Mouse (Mus musculus): ENCODE measurements around the gene Zdhhc12. TPM values are rescaled to one million over a fixed set of nuclear protein-coding genes. Genes with fewer than 3 reads are reported as not detected.
A peak's percentile ranks its signal among the peaks of the same experiment; 100 is the strongest.
"Not testable (repeated sequence)": the region's sequence is repeated elsewhere in the genome, so short reads cannot be mapped to it uniquely, and the experiment has no call there.

Zdhhc12 gene
- total RNA-seq, 2 experiments from 2014 or later: 13.0 to 14.1 TPM

GRCm38 (mm10) chr2:30067962-30068361 lies 25.5 kb downstream of the Zdhhc12 start:
- intact Hi-C loops (cut with DNase I): no loop called here
- DNase-seq (ENCODE audit: low spot score in 2 of 2): no peak

- intact Hi-C loops (cut with DNase I): no loop called here
- DNase-seq (ENCODE audit: low spot score in 2 of 2): peak in 1 of 2 experiments; percentile 38
These were observed 26.2 kb downstream of the Zdhhc12 start for GRCm38 (mm10) chr2:30067031-30067888.

GRCm38 (mm10) chr2:30066046-30066901 lies 27.2 kb downstream of the Zdhhc12 start:
- DNase-seq (ENCODE audit: low spot score in 2 of 2): peak; percentile 91 to 92
- intact Hi-C loops (cut with DNase I): no loop called here

- intact Hi-C loops (cut with DNase I): no loop called here
- DNase-seq (ENCODE audit: low spot score in 2 of 2): no peak
These were observed 29.1 kb downstream of the Zdhhc12 start for GRCm38 (mm10) chr2:30064298-30064697.

- intact Hi-C loops (cut with DNase I): no loop called here
- DNase-seq (ENCODE audit: low spot score in 2 of 2): no peak
These were observed 29.7 kb downstream of the Zdhhc12 start for GRCm38 (mm10) chr2:30063791-30064190.

- intact Hi-C loops (cut with DNase I): no loop called here
- no peak for DNase-seq (ENCODE audit: low spot score in 2 of 2)
These were observed 30.2 kb downstream of the Zdhhc12 start for GRCm38 (mm10) chr2:30063235-30063634.

GRCm38 (mm10) chr2:30062249-30063093 lies 31.0 kb downstream of the Zdhhc12 start:
- intact Hi-C loops (cut with DNase I): no loop called here

GRCm38 (mm10) chr2:30061215-30062166 lies 32.0 kb downstream of the Zdhhc12 start:
- intact Hi-C loops (cut with DNase I): no loop called here
- DNase-seq (ENCODE audit: low spot score in 2 of 2): no peak

More at GRCm38 (mm10) chr2:30062249-30063093, 31.0 kb downstream of the Zdhhc12 start:
- DNase-seq (ENCODE audit: low spot score in 2 of 2): peak in 1 of 2 experiments; percentile 14

- intact Hi-C loops (cut with DNase I): no loop called here
- DNase-seq (ENCODE audit: low spot score in 2 of 2): no peak
These were observed 35.0 kb downstream of the Zdhhc12 start for GRCm38 (mm10) chr2:30058418-30058817.

- intact Hi-C loops (cut with DNase I): no loop called here
- DNase-seq (ENCODE audit: low spot score in 2 of 2): peak in 1 of 2 experiments; percentile 41
These were observed 36.1 kb downstream of the Zdhhc12 start, which contains the start of gene Set for GRCm38 (mm10) chr2:30057223-30057904. TSS of gene Set (plus strand) at chr2:30057378.

GRCm38 (mm10) chr2:30056736-30057135 lies 36.7 kb downstream of the Zdhhc12 start:
- no peak for DNase-seq (ENCODE audit: low spot score in 2 of 2)
- intact Hi-C loops (cut with DNase I): no loop called here

- intact Hi-C loops (cut with DNase I); DNase-seq (ENCODE audit: low spot score in 2 of 2): not testable (repeated sequence)
These were observed 38.1 kb downstream of the Zdhhc12 start for GRCm38 (mm10) chr2:30055310-30055709.

- DNase-seq (ENCODE audit: low spot score in 2 of 2): no peak
- intact Hi-C loops (cut with DNase I): no loop called here
These were observed 41.3 kb downstream of the Zdhhc12 start for GRCm38 (mm10) chr2:30051992-30052761.

GRCm38 (mm10) chr2:30049831-30050230 lies 43.6 kb downstream of the Zdhhc12 start:
- intact Hi-C loops (cut with DNase I): no loop called here
- DNase-seq (ENCODE audit: low spot score in 2 of 2): no peak

GRCm38 (mm10) chr2:30048699-30049388 lies 44.6 kb downstream of the Zdhhc12 start, which contains the start of gene Wdr34:
TSS of gene Wdr34 (minus strand) at chr2:30048881.
- peak; percentile 96 to 99 for DNase-seq (ENCODE audit: low spot score in 2 of 2)
- intact Hi-C loops (cut with DNase I): no loop called here

- intact Hi-C loops (cut with DNase I): no loop called here
These were observed 45.3 kb downstream of the Zdhhc12 start for GRCm38 (mm10) chr2:30048101-30048501.

More at GRCm38 (mm10) chr2:30048101-30048501, 45.3 kb downstream of the Zdhhc12 start:
- DNase-seq (ENCODE audit: low spot score in 2 of 2): no peak
